Mouse (Mus musculus): ENCODE results near the gene Sp7. TPM values are rescaled to one million over a fixed set of nuclear protein-coding genes. Genes with fewer than 3 reads are reported as not detected.

Gene Sp7
- polyA plus RNA-seq, 1 experiment: not detected

GRCm38 (mm10) chr15:102362648-102363047 is 4.3 kb downstream of the Sp7 start:
- no peak for TF ChIP-seq GATA1 (IDR thresholded peaks at IDR 0.05; ENCODE audit: low read length)

- TF ChIP-seq GATA1 (IDR thresholded peaks at IDR 0.05; ENCODE audit: low read length): no peak
Measured at GRCm38 (mm10) chr15:102358834-102359233, 8.1 kb downstream of the Sp7 start.

- TF ChIP-seq GATA1 (IDR thresholded peaks at IDR 0.05; ENCODE audit: low read length): no peak
Measured at GRCm38 (mm10) chr15:102358126-102358525, 8.9 kb downstream of the Sp7 start.

GRCm38 (mm10) chr15:102356501-102357325 is 10.3 kb downstream of the Sp7 start:
- no peak for TF ChIP-seq GATA1 (IDR thresholded peaks at IDR 0.05; ENCODE audit: low read length)

- no peak for TF ChIP-seq GATA1 (IDR thresholded peaks at IDR 0.05; ENCODE audit: low read length)
Measured at GRCm38 (mm10) chr15:102355871-102356441, 11.0 kb downstream of the Sp7 start.

GRCm38 (mm10) chr15:102355134-102355870 is 11.7 kb downstream of the Sp7 start:
- TF ChIP-seq GATA1 (IDR thresholded peaks at IDR 0.05; ENCODE audit: low read length): no peak

GRCm38 (mm10) chr15:102353986-102354385 is 13.0 kb downstream of the Sp7 start:
- no peak for TF ChIP-seq GATA1 (IDR thresholded peaks at IDR 0.05; ENCODE audit: low read length)

GRCm38 (mm10) chr15:102352177-102352576 is 14.8 kb downstream of the Sp7 start:
- TF ChIP-seq GATA1 (IDR thresholded peaks at IDR 0.05; ENCODE audit: low read length): no peak

GRCm38 (mm10) chr15:102350942-102351291 is 16.1 kb downstream of the Sp7 start:
- TF ChIP-seq GATA1 (IDR thresholded peaks at IDR 0.05; ENCODE audit: low read length): no peak

- no peak for TF ChIP-seq GATA1 (IDR thresholded peaks at IDR 0.05; ENCODE audit: low read length)
Measured at GRCm38 (mm10) chr15:102350138-102350941, 16.6 kb downstream of the Sp7 start, which contains the start of gene Aaas. Gene Aaas, minus strand, starts transcription at chr15:102350771.

- TF ChIP-seq GATA1 (IDR thresholded peaks at IDR 0.05; ENCODE audit: low read length): no peak
Measured at GRCm38 (mm10) chr15:102346444-102346843, 20.5 kb downstream of the Sp7 start.

- no peak for TF ChIP-seq GATA1 (IDR thresholded peaks at IDR 0.05; ENCODE audit: low read length)
Measured at GRCm38 (mm10) chr15:102344490-102344889, 22.5 kb downstream of the Sp7 start.

- no peak for TF ChIP-seq GATA1 (IDR thresholded peaks at IDR 0.05; ENCODE audit: low read length)
Measured at GRCm38 (mm10) chr15:102341580-102341979, 25.4 kb downstream of the Sp7 start.

- TF ChIP-seq GATA1 (IDR thresholded peaks at IDR 0.05; ENCODE audit: low read length): no peak
Measured at GRCm38 (mm10) chr15:102339612-102340011, 27.4 kb downstream of the Sp7 start.

GRCm38 (mm10) chr15:102336946-102337345 is 30.0 kb downstream of the Sp7 start:
- no peak for TF ChIP-seq GATA1 (IDR thresholded peaks at IDR 0.05; ENCODE audit: low read length)

Data from G1E-ER4 (cell line).